Mouse (Mus musculus) right cerebral cortex, postnatal 14 days (tissue): ENCODE measurements at regions not wholly inside any gene's neighbourhood (a gene's known extent, or its start where the extent isn't known, plus 50 kb on each side); places are given as distances from the start of the nearest gene placed in this dataset.
"Not testable (repeated sequence)": the region's sequence is repeated elsewhere in the genome, so short reads cannot be mapped to it uniquely, and the experiment has no call there.

Experiments used
- DNase-seq: peaks from one replicate; pipeline ENCODE4 v3.0.0; 2022

GRCm38 (mm10) chr1:154024301-154024700, 124.3 kb upstream of the Teddm2 start:
- no peak for DNase-seq

- no peak for DNase-seq
Measured at GRCm38 (mm10) chr1:154027303-154027702, 127.3 kb upstream of the Teddm2 start.

GRCm38 (mm10) chr1:154029826-154030225, 129.8 kb upstream of the Teddm2 start:
- DNase-seq: no peak

- peak; percentile 82 for DNase-seq
Measured at GRCm38 (mm10) chr1:154032669-154033099, 132.7 kb upstream of the Teddm2 start.

GRCm38 (mm10) chr1:154033958-154034606, 134.1 kb upstream of the Teddm2 start:
- peak; percentile 25 for DNase-seq

- no peak for DNase-seq
Measured at GRCm38 (mm10) chr1:154036729-154037270, 136.8 kb upstream of the Teddm2 start.

GRCm38 (mm10) chr1:154038241-154038640, 138.2 kb upstream of the Teddm2 start:
- no peak for DNase-seq

GRCm38 (mm10) chr1:154040907-154041306, 140.9 kb upstream of the Teddm2 start:
- DNase-seq: no peak

GRCm38 (mm10) chr1:154042956-154043355, 142.9 kb upstream of the Teddm2 start:
- no peak for DNase-seq

- no peak for DNase-seq
Measured at GRCm38 (mm10) chr1:154044712-154045111, 144.7 kb upstream of the Teddm2 start.

- no peak for DNase-seq
Measured at GRCm38 (mm10) chr1:154045951-154046350, 145.9 kb upstream of the Teddm2 start.

- DNase-seq: no peak
Measured at GRCm38 (mm10) chr1:154053641-154054040, 147.3 kb upstream of the Zfp648 start.

- DNase-seq: no peak
Measured at GRCm38 (mm10) chr1:154054874-154055273, 146.1 kb upstream of the Zfp648 start.

- not testable (repeated sequence) for DNase-seq
Measured at GRCm38 (mm10) chr1:154061397-154061796, 139.6 kb upstream of the Zfp648 start.

GRCm38 (mm10) chr1:154061851-154062250, 139.1 kb upstream of the Zfp648 start:
- DNase-seq: no peak

- DNase-seq: no peak
Measured at GRCm38 (mm10) chr1:154062666-154063065, 138.3 kb upstream of the Zfp648 start.

- no peak for DNase-seq
Measured at GRCm38 (mm10) chr1:154064633-154065032, 136.4 kb upstream of the Zfp648 start.

GRCm38 (mm10) chr1:154065336-154066329, 135.4 kb upstream of the Zfp648 start:
- no peak for DNase-seq

- DNase-seq: no peak
Measured at GRCm38 (mm10) chr1:154067856-154068255, 133.1 kb upstream of the Zfp648 start.

GRCm38 (mm10) chr1:154074270-154074669, 126.7 kb upstream of the Zfp648 start:
- DNase-seq: no peak

GRCm38 (mm10) chr1:154076684-154077475, 124.1 kb upstream of the Zfp648 start:
- DNase-seq: no peak

GRCm38 (mm10) chr1:154080505-154081380, 120.2 kb upstream of the Zfp648 start:
- DNase-seq: no peak
